Mouse (Mus musculus): ENCODE data around the gene Ttc39d. TPM values are rescaled to one million over a fixed set of nuclear protein-coding genes. Genes with fewer than 3 reads are reported as not detected.
A peak's percentile ranks its signal among the peaks of the same experiment; 100 is the strongest.

Ttc39d gene
- total RNA-seq, 2 experiments from 2014 or later: 0.28 TPM; not detected in 1

- intact Hi-C loops (cut with DNase I): no loop called here
- no peak for DNase-seq
Observed at GRCm38 (mm10) chr17:80252757-80253525, 45.7 kb downstream of the Ttc39d start.

GRCm38 (mm10) chr17:80254421-80254820 lies 47.2 kb downstream of the Ttc39d start:
- no peak for DNase-seq
- intact Hi-C loops (cut with DNase I): no loop called here

GRCm38 (mm10) chr17:80255208-80255607 lies 47.9 kb downstream of the Ttc39d start:
- intact Hi-C loops (cut with DNase I): no loop called here
- DNase-seq: no peak

- intact Hi-C loops (cut with DNase I): no loop called here
- peak; percentile 17 for DNase-seq
Observed at GRCm38 (mm10) chr17:80267065-80267464, 59.8 kb downstream of the Ttc39d start.

Other genes starting within 250 kb of the Ttc39d start
- 10 to 100 TPM; 86.5 to 92.9 TPM for gene Hnrnpll, start 145.1 kb upstream of the Ttc39d start, total RNA-seq (2021)
- gene Galm, start 80.0 kb upstream of the Ttc39d start, total RNA-seq (2021): 1 to 10 TPM; 1.2 to 1.5 TPM
- 100 to 1,000 TPM; 179 to 182 TPM for gene Srsf7, start 153 bp upstream of the Ttc39d start, total RNA-seq (2021)
- gene Gemin6, start 17.0 kb downstream of the Ttc39d start, total RNA-seq (2021): 1 to 10 TPM; 6.8 to 8.4 TPM
- 10 to 100 TPM; 13.6 to 18.2 TPM for gene Morn2, start 82.7 kb downstream of the Ttc39d start, total RNA-seq (2021)
- gene Dhx57, start 83.0 kb downstream of the Ttc39d start, total RNA-seq (2021): 100 to 1,000 TPM; 102 to 103 TPM
- 1 to 10 TPM; 2.4 to 3.0 TPM for gene Arhgef33, start 99.9 kb downstream of the Ttc39d start, total RNA-seq (2021)
- 1 to 10 TPM; 1.9 to 2.6 TPM for gene Gm10190, start 166.1 kb downstream of the Ttc39d start, total RNA-seq (2021)